Mouse (Mus musculus) adrenal gland, postnatal 0 days (tissue): ENCODE data around the gene Gm28710. TPM values are rescaled to one million over a fixed set of nuclear protein-coding genes. Genes with fewer than 3 reads are reported as not detected.

Experiments
- polyA plus RNA-seq: library from polyadenylated mRNA; unstranded; fragments of >200 nt; fragmentation: Nextera tagmentation; extraction: Ambion mirVana; gene quantifications from 2 replicates; pipeline ENCODE4 v1.2.1, GENCODE M21; 2015

Gm28710 gene
- polyA plus RNA-seq: not detected in 2 replicates

DNA sequence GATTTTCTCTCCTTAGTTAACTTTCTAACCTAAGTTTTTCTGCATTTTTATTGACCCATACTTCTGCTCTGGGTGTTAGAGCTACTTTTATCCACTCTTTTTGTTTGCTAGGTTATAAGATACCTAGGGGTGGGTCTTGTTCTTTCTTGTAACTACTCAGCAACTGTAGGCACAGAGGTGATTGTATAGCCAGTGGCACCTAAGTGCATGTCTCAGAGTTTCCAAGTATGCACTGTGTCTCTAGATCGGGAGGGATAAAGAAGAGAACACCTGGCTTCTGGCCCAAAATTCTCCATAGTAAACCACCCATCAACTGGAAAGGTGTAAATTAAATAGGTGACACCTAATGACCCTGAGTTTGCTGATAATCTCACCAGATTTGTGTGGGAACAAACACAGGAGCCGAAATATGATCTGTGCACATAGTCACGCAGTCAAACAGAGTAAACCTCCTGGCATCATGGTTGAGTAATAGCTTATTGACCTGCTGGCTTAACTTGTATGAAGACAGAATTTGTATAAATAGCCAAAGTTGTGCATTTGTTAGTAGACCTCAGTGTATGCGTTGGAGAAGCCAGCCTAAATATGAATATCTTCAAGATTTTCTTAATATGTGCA is at the start of gene Gm28710:
Gm28710 (plus strand) TSS at position 568 of the 618 bp plus-strand sequence.

Other genes starting within 250 kb of the Gm28710 start
- 0.79 TPM in 2 replicates for gene Hgf, start 238.3 kb upstream of the Gm28710 start, polyA plus RNA-seq